Mouse (Mus musculus) spleen, postnatal 14 days (tissue): Measurements from ENCODE around the gene Ifnl2.

ENCODE experiments used
- DNase-seq, 2 experiments: peaks; one replicate each; pipeline ENCODE4 v3.0.0; 2021 to 2022; ENCODE audit warnings: low spot score in 2 of 2

The Ifnl2 gene

GRCm38 (mm10) chr7:28490903-28491302 is 19.4 kb downstream of the Ifnl2 start:
- DNase-seq, result no peak

DNA sequence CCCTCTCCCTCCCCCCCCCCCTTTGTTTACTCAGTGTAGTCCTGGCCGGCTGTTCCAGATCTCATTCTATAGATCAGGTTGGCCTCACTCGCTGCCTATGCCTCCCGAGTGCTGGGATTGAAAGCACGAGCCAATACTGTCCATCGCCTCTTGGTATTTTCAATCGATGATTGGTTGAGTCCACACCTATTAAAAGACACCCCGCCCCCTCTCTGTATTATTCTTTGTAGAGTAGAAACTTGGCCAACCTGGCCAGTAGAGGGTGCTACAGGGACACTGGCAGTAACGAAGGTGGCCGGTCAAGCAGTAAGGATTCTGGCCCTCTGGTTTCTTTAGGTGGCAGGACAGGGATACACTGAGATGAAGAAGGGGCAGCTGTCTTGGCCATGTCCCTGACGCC is 19.8 kb downstream of the Ifnl2 start:
- peak in 1 of 2 experiments; percentile 46 for DNase-seq

- DNase-seq, result no peak
These were observed 22.2 kb downstream of the Ifnl2 start for GRCm38 (mm10) chr7:28488030-28488491.

- no peak for DNase-seq
These were observed 26.1 kb downstream of the Ifnl2 start for GRCm38 (mm10) chr7:28484192-28484591.

DNA sequence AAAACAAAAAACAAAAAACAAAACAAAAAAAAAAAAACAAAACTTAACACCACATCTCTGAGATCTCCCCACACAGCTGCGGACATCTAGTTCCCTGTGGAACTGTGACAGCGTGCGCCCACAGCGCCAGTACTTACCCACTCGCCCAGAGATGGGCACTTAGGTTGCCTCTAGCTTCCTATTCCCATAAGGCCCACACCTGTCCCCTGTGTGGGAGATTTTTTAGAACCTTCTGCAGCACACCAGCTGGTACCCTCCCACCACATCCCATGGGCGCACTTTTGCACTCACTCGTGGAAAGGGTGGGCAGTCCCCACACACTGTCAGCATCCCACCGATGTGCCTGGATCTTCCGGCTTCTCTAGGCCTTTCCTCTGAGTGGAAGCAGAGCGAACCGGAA is 27.4 kb downstream of the Ifnl2 start:
- DNase-seq, result no peak

- DNase-seq, result no peak
These were observed 31.4 kb downstream of the Ifnl2 start for GRCm38 (mm10) chr7:28478854-28479253.

GRCm38 (mm10) chr7:28477363-28477762 is 32.9 kb downstream of the Ifnl2 start:
- DNase-seq, result no peak

DNA sequence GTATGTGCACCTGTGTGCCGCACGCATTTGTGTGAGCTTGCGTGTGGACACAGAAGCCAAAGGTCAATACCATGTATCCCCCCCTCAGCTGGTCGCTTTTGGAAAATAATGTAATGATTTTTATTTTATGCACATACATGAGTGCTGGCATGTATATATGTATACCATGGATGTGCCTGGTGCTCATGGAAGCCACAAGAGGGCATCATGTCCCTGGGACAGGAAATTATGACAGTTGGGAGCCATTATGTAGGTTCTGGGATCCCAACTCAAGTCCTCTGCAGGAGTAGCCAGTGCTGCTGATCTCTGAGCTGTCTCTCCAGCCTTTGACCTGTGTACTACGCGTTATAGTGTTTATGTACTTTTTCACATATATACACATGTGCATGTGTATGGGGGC is 34.1 kb downstream of the Ifnl2 start:
- DNase-seq, result no peak

- no peak for DNase-seq
These were observed 43.0 kb downstream of the Ifnl2 start for GRCm38 (mm10) chr7:28467213-28467751.

DNA sequence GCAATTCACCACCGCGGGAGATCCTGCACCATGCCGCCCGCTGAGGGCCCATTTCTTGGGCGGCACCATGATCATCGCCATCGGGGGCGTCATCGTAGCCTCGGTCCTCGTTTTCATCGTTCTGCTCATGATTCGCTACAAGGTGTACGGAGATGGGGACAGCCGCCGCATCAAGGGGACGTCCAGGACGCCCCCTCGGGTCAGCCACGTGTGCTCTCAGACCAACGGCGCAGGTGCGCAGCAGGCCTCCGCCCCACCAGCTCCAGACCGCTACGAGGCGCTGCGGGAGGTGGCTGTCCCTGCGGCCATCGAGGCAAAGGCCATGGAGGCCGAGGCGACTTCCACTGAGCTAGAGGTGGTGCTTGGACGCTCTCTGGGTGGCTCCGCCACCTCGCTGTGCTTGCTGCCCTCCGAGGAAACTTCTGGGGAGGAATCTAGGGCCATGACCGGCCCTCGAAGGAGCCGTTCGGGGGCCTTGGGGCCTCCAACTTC is 43.5 kb downstream of the Ifnl2 start:
- DNase-seq, result no peak

- DNase-seq, result no peak
These were observed 45.6 kb downstream of the Ifnl2 start for GRCm38 (mm10) chr7:28464416-28465212.

DNA sequence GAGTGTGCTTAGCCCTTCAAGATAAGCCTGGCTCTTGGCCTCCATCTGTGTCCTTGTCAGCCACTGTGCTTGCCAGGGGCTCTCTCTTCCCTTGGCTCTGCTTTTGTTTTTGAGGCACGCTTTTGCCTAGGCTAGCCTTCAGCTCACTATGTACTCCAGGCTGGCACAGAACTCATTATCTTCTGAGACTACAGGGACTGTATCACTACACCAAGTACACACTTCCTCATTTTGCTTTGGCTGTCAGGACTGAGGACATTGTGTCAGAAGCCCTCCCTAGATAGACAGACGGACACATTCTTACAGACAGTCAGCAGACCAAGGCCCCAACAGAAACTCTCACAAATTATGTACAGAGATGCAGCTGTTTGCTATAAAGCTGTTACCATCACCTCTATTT is 47.5 kb downstream of the Ifnl2 start:
- no peak for DNase-seq

GRCm38 (mm10) chr7:28460361-28460760 is 49.9 kb downstream of the Ifnl2 start:
- DNase-seq, result no peak
